Mouse (Mus musculus) embryo, embryonic 10 days (tissue): ENCODE data around the gene Gm7579.
A peak's percentile ranks its signal among the peaks of the same experiment; 100 is the strongest.
"Not testable (repeated sequence)": the region's sequence is repeated elsewhere in the genome, so short reads cannot be mapped to it uniquely, and the experiment has no call there.

ENCODE experiments used
- DNase-seq: peaks from one replicate; pipeline ENCODE4 v3.0.0-alpha.2; 2015; ENCODE audit warnings: low spot score

The Gm7579 gene

DNA sequence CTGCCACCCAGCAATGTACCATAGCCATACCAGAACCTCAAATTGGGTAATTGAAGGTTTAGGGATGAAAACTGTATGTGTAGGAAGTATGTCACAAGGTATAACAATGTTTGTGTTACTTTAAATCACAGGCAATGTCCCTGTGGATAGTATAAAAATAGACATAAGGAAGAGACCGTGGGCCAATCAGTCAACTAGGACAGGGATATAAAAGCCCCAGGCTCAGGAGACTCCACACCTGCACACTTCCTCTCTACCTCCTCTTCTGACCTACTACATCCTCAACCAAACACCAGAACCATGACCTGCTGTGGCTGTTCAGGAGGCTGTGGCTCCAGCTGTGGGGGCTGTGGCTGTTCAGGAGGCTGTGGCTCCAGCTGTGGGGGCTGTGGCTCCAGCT lies at the start of gene Gm7579:
Gene Gm7579 (plus strand): TSS at position 301 of the 400 bp plus-strand sequence.
- DNase-seq = no peak

DNA sequence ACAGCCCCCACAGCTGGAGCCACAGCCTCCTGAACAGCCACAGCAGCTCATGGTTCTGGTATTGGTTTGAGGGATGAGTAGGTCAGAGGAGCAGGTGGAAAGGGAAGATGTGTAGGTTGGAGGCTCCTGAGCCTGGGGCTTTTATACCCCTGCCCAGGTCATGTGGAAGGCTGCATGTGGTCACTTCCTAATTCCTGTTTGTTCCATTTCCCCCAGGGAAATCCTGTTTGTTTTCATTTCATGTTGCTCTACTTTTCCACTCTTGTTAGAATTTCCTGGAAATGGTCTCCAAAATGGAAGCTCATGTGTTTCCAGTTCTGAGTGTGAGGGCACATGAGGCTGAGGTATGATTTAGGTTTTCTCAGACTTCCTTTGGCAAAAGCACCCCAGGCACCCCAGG lies 46.0 kb upstream of the Gm7579 start, which contains the start of gene Gm4553:
Gene Gm4553 (minus strand): TSS at position 101 of the 400 bp plus-strand sequence.
- DNase-seq = not testable (repeated sequence)

DNA sequence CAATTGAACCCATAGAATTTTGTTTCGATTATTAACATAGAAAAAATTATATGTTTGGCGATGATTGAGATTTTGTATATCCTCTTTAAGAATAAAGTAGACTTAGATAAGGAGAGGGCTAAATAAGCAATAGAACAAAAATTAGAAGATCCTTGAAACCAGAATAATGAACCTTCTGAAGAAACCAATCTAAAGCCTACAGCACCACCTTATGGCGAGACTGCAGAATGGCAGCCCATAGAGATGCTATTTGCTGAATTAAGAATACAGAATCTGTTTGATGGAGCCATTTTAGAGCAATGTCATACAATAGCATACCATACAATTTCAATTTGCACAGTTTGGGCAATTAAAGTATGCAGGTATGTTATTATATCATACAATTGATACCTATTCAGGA lies 41.8 kb upstream of the Gm7579 start:
- peak; percentile 74 for DNase-seq

DNA sequence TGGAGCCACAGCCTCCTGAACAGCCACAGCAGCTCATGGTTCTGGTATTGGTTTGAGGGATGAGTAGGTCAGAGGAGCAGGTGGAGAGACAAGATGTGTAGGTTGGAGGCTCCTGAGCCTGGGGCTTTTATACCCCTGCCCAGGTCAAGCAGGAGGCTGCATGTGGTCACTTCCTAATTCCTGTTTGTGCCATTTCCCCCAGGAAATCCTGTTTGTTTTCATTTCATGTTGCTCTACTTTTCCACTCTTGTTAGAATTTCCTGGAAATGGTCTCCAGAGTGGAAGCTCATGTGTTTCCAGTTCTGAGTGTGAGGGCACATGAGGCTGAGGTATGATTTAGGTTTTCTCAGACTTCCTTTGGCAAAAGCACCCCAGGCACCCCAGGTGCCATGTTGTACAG lies 35.8 kb upstream of the Gm7579 start, which contains the start of gene Krtap5-2:
Gene Krtap5-2 (minus strand): TSS at position 101 of the 400 bp plus-strand sequence.
- DNase-seq = not testable (repeated sequence)

DNA sequence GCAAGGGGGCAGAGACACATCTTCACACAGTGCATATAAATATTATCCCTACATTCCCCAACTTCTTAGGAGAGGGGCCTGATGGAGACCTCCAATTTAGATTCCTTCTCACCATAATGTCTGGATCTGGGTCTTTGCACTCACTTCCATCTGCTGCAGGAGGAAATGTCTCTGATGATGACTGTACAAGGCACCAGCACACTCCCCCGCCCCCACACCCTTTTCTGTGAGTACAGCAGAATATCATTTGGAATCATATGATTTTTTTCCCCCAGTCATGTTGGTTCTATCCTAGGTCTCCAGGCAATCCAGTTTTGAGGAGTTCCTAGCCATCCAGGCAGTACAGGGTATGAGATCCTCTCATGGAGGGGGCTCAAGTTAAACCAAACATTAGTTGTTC lies 33.0 kb upstream of the Gm7579 start:
- no peak for DNase-seq

DNA sequence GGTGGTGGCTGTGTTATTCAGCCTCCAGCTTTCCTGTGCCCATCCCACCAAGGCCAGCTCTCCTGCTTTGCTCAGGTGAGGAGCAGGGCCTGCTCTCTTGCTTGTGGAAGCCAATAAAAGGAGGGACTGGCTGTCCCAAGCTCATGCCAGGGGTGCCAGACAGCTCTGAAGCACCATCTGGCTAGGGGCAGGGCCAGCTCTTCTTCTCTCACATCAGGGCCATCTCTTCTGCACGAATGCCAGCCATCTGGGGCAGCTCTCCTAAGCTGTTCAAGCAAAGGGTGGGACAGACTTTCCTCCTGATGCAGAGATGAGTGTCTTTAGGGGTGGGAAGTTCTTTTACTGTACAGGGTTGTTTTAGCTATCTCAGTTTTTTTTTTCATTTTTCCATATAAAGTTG lies 30.6 kb upstream of the Gm7579 start:
- DNase-seq = no peak

DNA sequence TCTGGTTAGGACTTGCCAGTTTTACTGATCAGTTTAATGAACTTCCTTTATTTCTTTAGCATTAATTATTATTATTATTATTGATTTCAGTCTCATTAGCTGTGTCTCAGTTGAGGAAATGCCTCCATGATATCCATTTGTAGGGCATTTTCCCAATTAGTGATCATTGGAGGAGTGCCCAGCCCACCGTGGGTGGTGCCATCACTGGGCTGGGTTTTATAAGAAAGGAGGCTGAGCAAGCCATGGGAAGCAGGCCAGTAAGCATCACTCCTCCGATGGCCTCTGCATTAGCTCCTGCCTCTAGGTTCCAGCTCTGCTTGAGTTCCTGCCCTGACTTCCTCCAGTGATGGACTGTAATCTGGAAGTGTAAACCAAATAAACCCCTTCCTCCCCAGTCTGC lies 23.5 kb upstream of the Gm7579 start:
- DNase-seq = no peak

DNA sequence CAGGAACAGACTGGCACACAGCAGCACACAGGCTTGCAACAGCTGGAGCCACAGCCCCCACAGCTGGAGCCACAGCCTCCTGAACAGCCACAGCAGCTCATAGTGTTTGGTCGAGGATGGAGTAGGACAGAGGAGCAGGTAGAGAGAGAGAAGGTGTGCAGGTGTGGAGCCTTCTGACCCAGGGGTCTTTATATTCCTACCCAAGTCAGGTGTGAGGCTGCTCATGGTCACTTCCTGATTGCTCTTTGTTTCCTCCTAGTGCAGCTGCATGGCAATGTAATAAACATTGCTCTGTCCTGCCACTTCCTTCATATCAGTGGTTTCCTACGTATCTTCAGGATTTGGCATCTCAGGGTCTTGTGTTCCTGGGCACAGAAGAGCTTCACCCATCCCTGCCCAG lies 21.4 kb upstream of the Gm7579 start, which contains the start of gene Gm10153:
Gene Gm10153 (minus strand): TSS at position 101 of the 400 bp plus-strand sequence.
- no peak for DNase-seq

DNA sequence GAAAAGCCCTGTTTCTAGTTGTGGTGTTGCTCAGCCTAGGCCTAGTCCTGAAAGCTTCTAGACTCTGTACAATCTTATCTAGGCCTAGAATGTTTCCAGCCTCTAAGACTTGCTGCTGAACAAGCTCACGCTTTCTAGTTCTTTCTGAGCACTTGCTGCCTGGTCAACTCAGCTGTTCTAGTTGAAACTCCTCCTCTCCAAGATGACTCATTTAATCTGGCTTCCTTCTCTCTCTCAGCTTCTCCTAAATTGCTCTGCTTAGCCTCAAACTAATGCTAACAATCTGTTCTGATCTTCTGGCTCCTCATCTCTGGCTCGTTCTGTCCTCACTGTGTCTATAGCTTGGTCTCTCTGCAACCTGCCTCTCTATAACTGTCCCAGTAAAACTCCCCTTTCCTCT lies 12.9 kb upstream of the Gm7579 start:
- no peak for DNase-seq

DNA sequence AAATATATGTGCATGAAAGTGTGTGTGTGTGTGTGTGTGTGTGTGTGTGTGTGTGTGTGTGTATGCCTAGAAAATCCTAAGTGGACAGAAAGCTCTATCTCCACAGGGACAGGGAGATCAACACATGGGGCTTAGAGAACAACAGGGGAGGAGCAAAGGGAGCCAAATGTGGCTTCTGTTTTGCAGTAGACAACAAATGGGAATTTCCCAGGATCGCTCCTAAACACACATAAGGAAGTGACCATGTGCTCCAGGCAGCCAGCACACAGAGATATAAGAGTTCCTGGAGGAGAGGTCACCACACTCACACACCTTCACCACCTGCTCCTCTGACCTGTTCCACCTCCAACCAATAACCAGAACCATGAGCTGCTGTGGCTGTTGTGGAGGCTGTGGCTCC lies 10.6 kb upstream of the Gm7579 start, which contains the start of gene Krtap5-3:
Gene Krtap5-3 (plus strand): TSS at position 301 of the 400 bp plus-strand sequence.
- DNase-seq = no peak

DNA sequence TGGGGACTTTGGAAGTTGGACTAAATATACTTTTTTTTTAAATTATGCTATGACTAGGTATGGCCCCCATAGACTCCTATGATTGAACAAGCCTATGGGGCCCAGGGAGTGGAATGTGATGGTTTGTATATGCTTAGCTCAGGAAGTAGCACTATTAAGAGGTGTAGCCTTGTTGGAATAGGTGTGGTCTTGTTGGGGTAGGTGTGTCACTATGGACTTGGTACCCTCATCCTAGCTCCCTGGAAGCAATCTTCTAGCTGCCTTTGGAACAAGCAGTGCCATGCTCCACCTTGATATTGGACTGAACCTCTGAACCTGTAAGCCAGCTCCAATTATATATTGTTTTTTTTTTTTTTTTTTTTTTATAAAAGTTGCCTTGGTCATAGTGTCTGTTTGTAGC lies 6.2 kb upstream of the Gm7579 start:
- no peak for DNase-seq

DNA sequence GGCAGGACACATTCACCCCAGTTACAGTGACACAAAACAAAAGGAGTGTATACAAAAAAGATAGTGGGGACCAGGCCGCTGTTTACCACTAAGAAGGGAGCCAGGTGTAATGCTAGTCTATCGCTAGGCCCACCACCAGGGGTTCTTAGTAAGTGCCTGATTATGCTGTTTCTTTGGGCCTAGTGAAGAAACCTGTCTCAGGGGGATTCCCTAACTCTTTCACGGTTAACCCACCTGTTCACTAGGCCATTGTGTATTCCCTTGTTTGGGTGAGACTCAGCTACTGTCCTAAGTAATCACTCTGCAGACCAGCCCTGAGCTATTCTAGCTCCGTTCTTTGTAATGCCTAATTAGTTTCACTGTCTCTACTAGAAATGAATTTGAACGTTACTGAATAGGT lies 4.8 kb upstream of the Gm7579 start:
- DNase-seq = not testable (repeated sequence)

DNA sequence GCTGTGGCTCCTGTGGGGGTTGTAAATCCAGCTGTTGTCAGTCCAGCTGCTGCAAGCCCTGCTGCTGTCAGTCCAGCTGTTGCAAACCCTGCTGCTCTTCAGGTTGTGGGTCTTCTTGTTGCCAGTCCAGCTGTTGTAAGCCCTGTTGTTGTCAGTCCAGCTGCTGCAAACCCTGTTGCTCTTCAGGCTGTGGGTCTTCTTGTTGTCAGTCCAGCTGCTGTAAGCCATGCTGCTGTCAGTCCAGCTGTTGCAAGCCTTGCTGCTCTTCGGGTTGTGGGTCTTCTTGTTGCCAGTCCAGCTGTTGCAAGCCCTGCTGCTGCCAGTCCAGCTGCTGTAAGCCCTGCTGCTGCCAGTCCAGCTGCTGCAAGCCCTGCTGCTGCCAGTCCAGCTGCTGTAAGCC lies 477 bp downstream of the Gm7579 start:
- DNase-seq = not testable (repeated sequence)

DNA sequence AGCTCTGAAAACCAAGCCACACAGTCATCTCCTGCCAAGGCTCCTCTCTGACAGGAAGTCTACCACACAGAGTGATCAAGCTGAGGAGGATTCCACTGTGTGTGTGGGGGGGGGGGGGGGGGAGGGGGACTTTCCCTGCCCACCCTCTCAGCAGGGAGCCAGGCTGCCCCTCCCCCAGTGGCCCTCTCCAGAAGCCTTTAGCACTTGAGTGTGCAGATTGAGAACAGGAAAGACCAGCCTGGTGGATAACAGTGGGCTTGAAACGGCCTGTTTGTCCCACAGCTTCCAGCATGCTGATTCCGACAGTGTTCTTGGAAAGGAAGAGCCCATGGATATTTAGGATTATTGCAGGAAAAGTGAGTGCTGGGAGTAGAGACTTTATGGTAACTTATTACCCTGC lies 12.9 kb downstream of the Gm7579 start:
- peak; percentile 11 for DNase-seq

DNA sequence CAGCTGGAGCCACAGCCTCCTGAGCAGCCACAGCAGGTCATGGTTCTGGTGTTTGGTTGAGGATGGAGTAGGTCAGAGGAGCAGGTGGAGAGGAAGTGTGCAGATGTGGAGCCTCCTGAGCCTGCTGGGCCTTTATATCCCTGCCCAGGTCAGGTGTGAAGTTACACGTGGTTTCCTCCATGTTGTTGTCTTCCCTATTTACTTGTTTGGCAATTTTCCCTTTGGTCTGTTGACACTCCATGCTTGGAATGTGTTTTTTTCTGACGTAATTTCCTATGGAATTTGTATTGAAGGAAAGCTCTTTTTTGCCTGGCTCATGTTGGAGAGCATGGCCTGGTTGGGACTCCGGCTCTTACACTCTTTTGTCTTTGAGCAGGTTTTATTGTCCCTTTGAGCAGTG lies 18.2 kb downstream of the Gm7579 start, which contains the start of gene Krtap5-5:
Gene Krtap5-5 (minus strand): TSS at position 101 of the 400 bp plus-strand sequence.
- DNase-seq = not testable (repeated sequence)

DNA sequence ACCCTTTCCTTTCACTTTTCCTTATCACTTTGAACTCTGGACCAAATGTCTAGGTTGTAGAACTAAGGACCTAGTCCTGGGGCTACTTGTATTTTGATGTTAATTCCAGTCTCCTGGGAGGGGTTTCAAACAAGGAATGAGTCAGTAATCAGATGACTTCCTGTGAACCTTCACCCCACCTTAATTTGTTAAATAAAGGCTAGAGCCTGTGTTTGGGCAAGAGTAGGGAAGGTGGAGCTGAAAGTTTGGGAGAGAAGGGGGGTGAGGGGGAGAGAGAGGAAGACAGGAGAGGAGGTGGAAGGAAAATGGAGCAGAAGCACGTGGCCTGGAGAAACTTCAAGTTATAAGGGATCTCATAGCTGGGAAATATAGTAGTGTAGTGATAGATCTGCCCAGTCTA lies 19.9 kb downstream of the Gm7579 start:
- no peak for DNase-seq

DNA sequence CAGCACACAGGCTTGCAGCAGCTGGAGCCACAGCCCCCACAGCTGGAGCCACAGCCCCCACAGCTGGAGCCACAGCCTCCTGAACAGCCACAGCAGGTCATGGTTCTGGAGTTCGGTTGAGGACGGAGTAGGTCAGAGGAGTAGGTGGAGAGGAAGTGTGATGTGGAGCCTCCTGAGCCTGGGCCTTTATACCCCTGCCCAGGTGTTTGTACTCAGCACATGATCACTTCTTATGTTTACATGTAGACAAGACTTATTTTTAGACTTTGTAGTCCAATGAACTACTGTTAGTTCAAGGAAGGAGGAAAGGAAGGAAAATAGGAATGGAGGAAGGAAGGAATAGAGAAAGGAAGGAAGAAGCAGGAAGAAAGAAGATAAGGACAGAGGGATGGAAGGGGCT lies 29.3 kb downstream of the Gm7579 start, which contains the start of gene Gm40460:
Gene Gm40460 (minus strand): TSS at position 101 of the 400 bp plus-strand sequence.
- DNase-seq = no peak

DNA sequence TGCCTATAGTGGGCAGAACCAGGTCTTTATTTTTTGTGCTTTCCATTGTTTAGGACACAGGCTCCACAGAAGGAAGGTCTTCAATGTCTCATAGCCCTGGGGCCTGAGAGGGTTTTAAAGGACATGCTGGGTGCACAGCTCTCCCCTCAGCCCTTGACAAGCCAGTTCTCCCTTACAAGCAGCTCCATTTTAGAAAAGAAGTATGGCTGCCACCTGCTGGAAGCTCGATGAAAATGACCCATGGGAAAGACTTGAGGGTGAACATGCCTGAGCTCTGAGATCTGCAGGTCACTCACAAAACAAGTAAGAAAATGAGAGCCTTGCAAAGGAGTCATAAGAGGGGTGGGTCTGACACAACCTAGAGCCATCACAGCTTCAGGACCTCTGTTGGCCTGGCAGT lies 38.2 kb downstream of the Gm7579 start:
- DNase-seq = peak; percentile 67

DNA sequence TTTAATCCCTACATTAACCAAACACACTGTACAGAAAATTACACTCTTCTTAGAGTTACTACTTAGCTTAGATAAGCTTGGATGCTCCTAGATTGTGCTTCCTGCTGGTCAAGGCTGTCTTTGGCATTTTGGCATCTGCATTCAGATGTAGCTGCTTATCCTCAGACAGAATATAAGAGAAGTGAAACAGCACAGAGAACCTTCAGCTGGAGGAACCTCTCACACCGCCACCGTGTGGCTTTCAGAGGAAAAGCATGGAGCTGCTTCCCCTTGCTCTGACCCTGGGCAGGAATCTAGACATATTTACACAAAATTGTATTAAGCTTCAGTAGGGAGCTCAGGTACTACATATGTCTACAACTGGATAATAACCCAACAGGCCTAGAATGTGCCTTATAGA lies 43.9 kb downstream of the Gm7579 start:
- DNase-seq = peak; percentile 68

DNA sequence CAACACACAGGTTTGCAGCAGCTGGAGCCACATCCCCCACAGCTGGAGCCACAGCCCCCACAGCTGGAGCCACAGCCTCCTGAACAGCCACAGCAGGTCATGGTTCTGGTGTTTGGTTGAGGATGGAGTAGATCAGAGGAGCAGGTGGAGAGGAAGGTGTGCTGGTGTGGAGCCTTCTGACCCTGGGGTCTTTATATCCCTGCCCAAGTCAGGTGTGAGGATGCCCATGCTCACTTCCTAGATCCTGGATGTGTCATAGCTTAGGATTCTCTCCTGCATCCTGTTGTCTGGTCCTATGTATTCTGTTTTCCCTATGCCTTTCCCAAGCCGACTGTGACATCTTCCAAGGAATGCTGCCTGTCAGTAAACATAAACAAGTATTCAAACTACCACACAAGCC lies 46.6 kb downstream of the Gm7579 start, which contains the start of gene Gm2431:
Gene Gm2431 (minus strand): TSS at position 101 of the 400 bp plus-strand sequence.
- DNase-seq = not testable (repeated sequence)
